Mouse (Mus musculus) layer of hippocampus, postnatal 36 days (tissue): ENCODE measurements at regions not wholly inside any gene's neighbourhood (a gene's known extent, or its start where the extent isn't known, plus 50 kb on each side); places are given as distances from the start of the nearest gene placed in this dataset.

Experiments
- DNase-seq, 2 experiments: peaks; one replicate each; pipeline ENCODE4 v3.0.0; 2022

- no peak for DNase-seq
Observed at GRCm38 (mm10) chr4:72480535-72480934, 279.8 kb upstream of the Tle1 start.

- DNase-seq = peak in 1 of 2 experiments; percentile 8
Observed at GRCm38 (mm10) chr4:72469236-72469875, 268.6 kb upstream of the Tle1 start.

- DNase-seq = peak in 1 of 2 experiments; percentile 1
Observed at GRCm38 (mm10) chr4:72444177-72444770, 243.6 kb upstream of the Tle1 start.

- DNase-seq = no peak
Observed at GRCm38 (mm10) chr4:72437367-72437766, 236.6 kb upstream of the Tle1 start.

GRCm38 (mm10) chr4:72425316-72425715 lies 224.6 kb upstream of the Tle1 start:
- DNase-seq = no peak

GRCm38 (mm10) chr4:72412100-72412788 lies 211.5 kb upstream of the Tle1 start:
- no peak for DNase-seq

GRCm38 (mm10) chr4:72411343-72411742 lies 210.6 kb upstream of the Tle1 start:
- DNase-seq = no peak

- no peak for DNase-seq
Observed at GRCm38 (mm10) chr4:72400759-72401158, 200.0 kb upstream of the Tle1 start.

GRCm38 (mm10) chr4:72391887-72392435 lies 191.2 kb upstream of the Tle1 start:
- DNase-seq = no peak

GRCm38 (mm10) chr4:72389811-72390625 lies 189.3 kb upstream of the Tle1 start:
- DNase-seq = no peak

- peak; percentile 60 to 80 for DNase-seq
Observed at GRCm38 (mm10) chr4:72384901-72385264, 184.2 kb upstream of the Tle1 start.

- no peak for DNase-seq
Observed at GRCm38 (mm10) chr4:72384259-72384900, 183.7 kb upstream of the Tle1 start.

GRCm38 (mm10) chr4:72383729-72384128 lies 183.0 kb upstream of the Tle1 start:
- no peak for DNase-seq

- DNase-seq = no peak
Observed at GRCm38 (mm10) chr4:72382517-72383147, 181.9 kb upstream of the Tle1 start.

- DNase-seq = no peak
Observed at GRCm38 (mm10) chr4:72381742-72382141, 181.0 kb upstream of the Tle1 start.

GRCm38 (mm10) chr4:72381116-72381515 lies 180.4 kb upstream of the Tle1 start:
- DNase-seq = no peak

GRCm38 (mm10) chr4:72379515-72379914 lies 178.8 kb upstream of the Tle1 start:
- no peak for DNase-seq

- DNase-seq = no peak
Observed at GRCm38 (mm10) chr4:72379011-72379410, 178.3 kb upstream of the Tle1 start.

GRCm38 (mm10) chr4:72377520-72377919 lies 176.8 kb upstream of the Tle1 start:
- no peak for DNase-seq

- no peak for DNase-seq
Observed at GRCm38 (mm10) chr4:72351985-72352384, 151.3 kb upstream of the Tle1 start.

GRCm38 (mm10) chr4:72331882-72332281 lies 131.2 kb upstream of the Tle1 start:
- DNase-seq = no peak

GRCm38 (mm10) chr4:72329026-72329390 lies 128.3 kb upstream of the Tle1 start:
- no peak for DNase-seq
